Mouse (Mus musculus) lung, embryonic 15.5 days (tissue): ENCODE data around the gene Vezt. TPM values are rescaled to one million over a fixed set of nuclear protein-coding genes. Genes with fewer than 3 reads are reported as not detected.
A peak's percentile ranks its signal among the peaks of the same experiment; 100 is the strongest.

ENCODE experiments used
- ATAC-seq: fragments of 200-750 bp; cut with Nextera tagmentation; 2 replicates; pipeline ENCODE4 v1.8.0; 2017; ENCODE audit warnings: moderate number of reproducible peaks, borderline replicate concordance; ENCODE audit not compliant: low FRiP score, low TSS enrichment; ENCODE audit errors: extremely low read depth
- H3K27ac ChIP-seq: fragments of 300-500 bp; sonication (generic); 2 replicates; pipeline ENCODE4 v1.5.1; 2015; ENCODE audit warnings: moderate library complexity, mild to moderate bottlenecking, inconsistent platforms
- H3K27me3 ChIP-seq: fragments of 300-500 bp; sonication (generic); 2 replicates; pipeline ENCODE4 v1.6.1; 2015; ENCODE audit warnings: inconsistent platforms
- H3K36me3 ChIP-seq: fragments of 300-500 bp; sonication (generic); 2 replicates; pipeline ENCODE4 v1.6.1; 2015; ENCODE audit warnings: inconsistent platforms
- H3K4me1 ChIP-seq: fragments of 300-500 bp; sonication (generic); 2 replicates; pipeline ENCODE4 v1.6.1; 2015; ENCODE audit warnings: inconsistent platforms
- H3K4me2 ChIP-seq: fragments of 300-500 bp; sonication (generic); 2 replicates; pipeline ENCODE4 v1.6.1; 2015; ENCODE audit warnings: inconsistent platforms, mild to moderate bottlenecking, moderate library complexity
- H3K4me3 ChIP-seq: fragments of 300-500 bp; sonication (generic); 2 replicates; pipeline ENCODE4 v1.5.1; 2015; ENCODE audit warnings: mild to moderate bottlenecking, inconsistent platforms
- H3K9ac ChIP-seq: fragments of 300-500 bp; sonication (generic); 2 replicates; pipeline ENCODE4 v1.6.1; 2015; ENCODE audit warnings: inconsistent platforms
- H3K9me3 ChIP-seq: fragments of 300-500 bp; sonication (generic); 2 replicates; pipeline ENCODE4 v1.6.1; 2016; ENCODE audit warnings: inconsistent platforms
- whole genome bisulfite sequencing: fragments of 180-500 bp; shearing (Covaris S2); methylation state at CpG from one replicate; pipeline ENCODE4 v1.1.7; 2015; 5-methylcytosine and 5-hydroxymethylcytosine counted together
- polyA plus RNA-seq: library from polyadenylated mRNA; unstranded; fragments of >200 nt; fragmentation: Nextera tagmentation; extraction: Ambion mirVana; gene quantifications from 2 replicates; pipeline ENCODE4 v1.2.1, GENCODE M21; 2015

The Vezt gene
- polyA plus RNA-seq, 1 experiment from 2014 or later = 27.8 TPM

DNA sequence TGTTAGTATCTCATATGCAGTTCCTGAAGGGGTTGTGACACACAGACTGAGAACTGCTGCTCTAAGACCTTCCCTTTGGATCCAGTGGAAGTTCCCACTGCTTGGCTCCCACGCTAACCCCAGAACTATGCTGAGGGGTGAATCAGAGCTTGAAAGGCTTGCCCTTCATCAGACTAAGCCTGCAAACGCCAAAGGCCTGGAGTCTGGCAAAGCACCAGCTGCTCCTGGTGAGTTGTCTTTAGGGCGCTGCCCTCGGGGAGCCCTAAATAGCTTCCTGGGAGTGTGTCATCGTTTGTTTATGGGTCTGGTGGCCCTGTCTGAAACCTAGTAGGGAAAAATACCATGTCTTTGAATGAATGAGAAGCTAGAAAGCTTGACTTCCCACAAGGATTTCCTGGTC, 91.4 kb downstream of the Vezt start:
- Histone ChIP-seq H3K9me3 (no peaks in the 10 kb centered on the region), H3K4me1 (peaks cover 12% of the 10 kb centered on the region; the same call in 1 of the 2 replicates), H3K9ac (no peak overlapping the region), H3K4me2 (no peak overlapping the region), H3K36me3 (no peaks in the 10 kb centered on the region), H3K27ac (no peak overlapping the region), H3K4me3 (no peak overlapping the region), H3K27me3 (no peaks in the 10 kb centered on the region)
- WGBS = 41% methylated on average over 5 of the region's 5 CpGs
- ATAC-seq = no peak

DNA sequence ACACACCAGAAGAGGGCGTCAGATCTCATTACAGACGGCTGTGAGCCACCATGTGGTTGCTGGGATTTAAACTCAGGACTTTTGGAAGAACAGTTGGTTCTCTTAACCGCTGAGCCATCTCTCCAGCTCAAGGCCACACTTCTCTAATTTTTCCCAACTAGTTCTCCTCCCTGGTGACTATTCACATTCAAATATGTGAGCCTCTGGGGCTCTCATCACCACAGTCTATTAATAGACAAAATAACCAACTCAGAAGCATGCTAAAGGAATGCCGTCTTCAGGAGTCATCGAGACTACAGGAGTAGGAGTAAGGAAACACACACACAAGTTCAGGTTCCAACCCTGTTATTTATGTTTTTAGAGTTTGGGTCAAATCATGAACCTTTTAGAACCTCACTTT, 95.3 kb downstream of the Vezt start:
- ATAC-seq = no peak
- H3K4me3 ChIP-seq = no peak overlapping the region
- H3K4me2 ChIP-seq = no peak overlapping the region
- WGBS = 79% methylated on average over 5 of the region's 5 CpGs
- H3K36me3 ChIP-seq = no peaks in the 10 kb centered on the region
- H3K4me1 ChIP-seq = peaks cover 3% of the 10 kb centered on the region; the same call in 1 of the 2 replicates
- H3K9ac ChIP-seq = no peak overlapping the region
- no peak overlapping the region for H3K27ac ChIP-seq
- H3K27me3 ChIP-seq = no peaks in the 10 kb centered on the region
- no peaks in the 10 kb centered on the region for H3K9me3 ChIP-seq

DNA sequence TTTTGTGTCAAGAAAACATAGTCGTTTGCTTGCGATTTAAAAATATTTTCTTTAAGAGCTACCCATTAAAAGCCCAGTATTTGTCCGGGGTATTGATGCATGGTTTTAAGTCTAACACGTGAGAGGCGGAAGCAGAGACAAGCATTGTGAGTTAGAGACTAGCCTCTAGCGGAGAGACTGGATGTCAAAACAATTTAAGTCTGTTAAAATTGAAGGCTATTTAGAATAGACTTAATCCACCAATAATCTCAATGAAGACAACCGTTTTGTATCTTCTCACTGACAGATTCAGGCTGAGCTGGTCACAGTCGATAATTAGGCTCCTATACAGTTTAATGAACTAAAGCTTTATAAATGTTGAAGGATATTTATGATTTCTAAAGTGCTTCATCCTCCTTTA, 95.9 kb downstream of the Vezt start:
- Histone ChIP-seq H3K4me3 (no peak overlapping the region), H3K4me2 (no peak overlapping the region), H3K9me3 (no peaks in the 10 kb centered on the region), H3K27ac (no peak overlapping the region), H3K27me3 (no peaks in the 10 kb centered on the region), H3K36me3 (no peaks in the 10 kb centered on the region), H3K4me1 (no peaks in the 10 kb centered on the region), H3K9ac (no peak overlapping the region)
- WGBS = 86% methylated on average over 8 of the region's 8 CpGs
- no peak for ATAC-seq

DNA sequence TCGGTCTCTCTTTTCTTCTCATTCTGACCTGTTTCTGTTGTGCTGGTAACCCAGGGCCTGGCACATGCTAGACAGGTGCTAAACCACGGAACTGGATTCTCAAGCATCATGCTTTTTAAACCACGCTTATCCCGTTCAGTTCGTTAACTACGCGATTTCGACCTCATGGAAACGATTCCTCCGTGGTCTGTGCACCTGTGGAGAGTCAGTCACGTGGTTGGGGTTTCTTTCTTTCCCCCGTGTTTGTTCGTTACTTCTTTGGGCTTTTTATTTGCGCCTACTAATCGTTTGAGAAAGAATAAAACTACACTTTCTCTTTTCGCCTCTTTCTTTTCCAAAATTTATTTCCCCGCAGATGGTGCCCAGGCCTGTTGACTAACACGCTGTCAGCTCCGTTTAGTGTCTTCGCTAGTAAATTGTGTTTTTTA, 96.8 kb downstream of the Vezt start:
- Histone ChIP-seq H3K4me1 (peaks cover 4% of the 10 kb centered on the region), H3K36me3 (no peaks in the 10 kb centered on the region), H3K4me2 (no peak overlapping the region), H3K4me3 (no peak overlapping the region), H3K27me3 (no peaks in the 10 kb centered on the region), H3K9ac (no peak overlapping the region), H3K9me3 (no peaks in the 10 kb centered on the region), H3K27ac (no peak overlapping the region)
- WGBS = 83% methylated on average over 20 of the region's 20 CpGs
- ATAC-seq = no peak

DNA sequence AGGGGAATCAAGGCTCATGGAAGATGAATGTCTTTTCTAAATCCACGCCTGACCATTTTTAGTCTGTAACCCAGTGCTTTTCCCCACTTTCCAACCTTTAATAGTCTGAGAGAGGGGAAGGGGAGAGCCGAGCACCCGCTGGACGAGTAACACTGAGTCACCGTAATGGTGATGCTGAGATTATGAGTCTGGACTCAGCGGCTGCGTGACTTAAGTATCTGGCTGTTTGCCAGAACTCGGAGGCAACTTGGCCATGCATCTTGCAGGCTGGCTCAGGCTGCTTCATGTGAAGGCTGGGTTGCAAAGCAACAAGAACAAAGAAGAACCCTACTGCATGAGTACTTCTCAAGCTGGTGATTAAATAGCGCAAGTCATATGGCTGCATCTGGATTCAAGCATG, 101.6 kb downstream of the Vezt start:
- Histone ChIP-seq H3K27me3 (no peaks in the 10 kb centered on the region), H3K36me3 (no peaks in the 10 kb centered on the region), H3K4me1 (peaks cover 13% of the 10 kb centered on the region), H3K27ac (peak overlapping the region; percentile 9; the same call in 1 of the 2 replicates), H3K9ac (no peak overlapping the region), H3K9me3 (no peaks in the 10 kb centered on the region), H3K4me2 (peak overlapping the region; percentile 9; the same call in 1 of the 2 replicates), H3K4me3 (no peak overlapping the region)
- peak; percentile 91 for ATAC-seq
- WGBS = 13% methylated on average over 9 of the region's 9 CpGs

DNA sequence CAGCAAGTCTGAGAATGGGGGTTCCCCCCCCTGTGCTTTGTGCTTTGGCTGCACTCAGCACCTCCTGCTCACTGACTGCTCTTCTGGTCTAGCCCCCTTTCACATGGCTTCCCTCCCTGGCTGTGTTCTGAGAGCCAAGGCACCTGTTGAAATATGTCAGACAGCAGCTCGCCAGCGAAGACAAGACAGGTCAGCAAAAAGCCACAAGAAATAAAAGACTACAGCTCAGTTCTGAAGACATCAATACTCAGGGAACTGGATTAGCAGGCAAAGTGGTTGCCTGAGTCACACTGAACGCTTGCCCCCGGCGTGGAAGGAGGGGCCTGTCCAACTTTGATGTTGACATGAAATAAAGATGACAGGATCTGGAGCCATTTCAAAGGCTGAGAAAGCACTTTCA, 102.8 kb downstream of the Vezt start:
- Histone ChIP-seq H3K9me3 (no peaks in the 10 kb centered on the region), H3K4me1 (peaks cover 13% of the 10 kb centered on the region), H3K27ac (no peak overlapping the region), H3K27me3 (no peaks in the 10 kb centered on the region), H3K4me2 (no peak overlapping the region), H3K4me3 (no peak overlapping the region), H3K36me3 (no peaks in the 10 kb centered on the region), H3K9ac (no peak overlapping the region)
- ATAC-seq = no peak
- WGBS = 44% methylated on average over 5 of the region's 5 CpGs

DNA sequence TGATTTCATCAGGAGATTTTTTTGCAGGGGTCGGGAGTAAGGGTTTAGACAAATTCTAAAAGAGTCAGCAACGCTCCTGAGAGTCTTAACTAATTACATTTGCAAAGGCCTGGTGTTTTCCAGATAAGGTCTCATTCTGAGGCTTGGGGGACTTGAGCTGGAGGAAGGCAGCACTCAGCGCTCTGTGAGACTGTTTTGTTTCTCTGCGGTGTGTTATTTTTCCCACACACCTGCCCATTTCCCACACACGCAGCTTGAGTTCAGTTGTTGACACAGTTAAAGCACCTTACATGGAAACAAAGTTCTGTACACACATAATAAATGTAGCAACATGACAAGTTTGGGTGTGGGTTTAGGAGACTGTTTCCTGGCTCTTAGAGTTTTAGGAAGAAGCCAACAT, 103.6 kb downstream of the Vezt start:
- ATAC-seq = no peak
- H3K9ac ChIP-seq = no peak overlapping the region
- no peak overlapping the region for H3K4me3 ChIP-seq
- H3K4me1 ChIP-seq = peaks cover 13% of the 10 kb centered on the region
- no peaks in the 10 kb centered on the region for H3K36me3 ChIP-seq
- 62% methylated on average over 5 of the region's 5 CpGs for WGBS
- H3K9me3 ChIP-seq = no peaks in the 10 kb centered on the region
- H3K27ac ChIP-seq = no peak overlapping the region
- no peaks in the 10 kb centered on the region for H3K27me3 ChIP-seq
- no peak overlapping the region for H3K4me2 ChIP-seq

DNA sequence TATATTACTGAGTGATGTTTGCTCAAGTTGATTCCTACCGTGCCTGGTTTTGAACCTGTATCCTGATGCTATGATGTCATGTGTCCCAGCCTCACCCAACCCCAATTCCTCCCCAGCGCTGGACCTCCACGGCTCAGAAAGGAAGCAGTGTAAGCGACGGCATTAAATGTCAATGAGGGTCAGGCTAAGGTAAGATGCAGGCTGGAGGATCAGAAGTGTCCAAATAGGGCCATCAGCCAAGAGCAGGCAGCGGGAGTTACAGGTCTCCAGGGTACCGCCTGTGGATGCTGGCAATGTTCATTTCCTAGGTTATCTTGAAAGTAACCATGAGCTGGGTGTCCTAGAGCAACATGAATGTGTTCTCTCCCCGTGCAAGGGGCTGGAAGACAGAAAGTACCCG, 104.2 kb downstream of the Vezt start:
- Histone ChIP-seq H3K27ac (no peak overlapping the region), H3K36me3 (no peaks in the 10 kb centered on the region), H3K4me1 (peaks cover 13% of the 10 kb centered on the region), H3K4me2 (no peak overlapping the region), H3K9ac (no peak overlapping the region), H3K27me3 (no peaks in the 10 kb centered on the region), H3K9me3 (no peaks in the 10 kb centered on the region), H3K4me3 (no peak overlapping the region)
- 72% methylated on average over 9 of the region's 9 CpGs for WGBS
- no peak for ATAC-seq

DNA sequence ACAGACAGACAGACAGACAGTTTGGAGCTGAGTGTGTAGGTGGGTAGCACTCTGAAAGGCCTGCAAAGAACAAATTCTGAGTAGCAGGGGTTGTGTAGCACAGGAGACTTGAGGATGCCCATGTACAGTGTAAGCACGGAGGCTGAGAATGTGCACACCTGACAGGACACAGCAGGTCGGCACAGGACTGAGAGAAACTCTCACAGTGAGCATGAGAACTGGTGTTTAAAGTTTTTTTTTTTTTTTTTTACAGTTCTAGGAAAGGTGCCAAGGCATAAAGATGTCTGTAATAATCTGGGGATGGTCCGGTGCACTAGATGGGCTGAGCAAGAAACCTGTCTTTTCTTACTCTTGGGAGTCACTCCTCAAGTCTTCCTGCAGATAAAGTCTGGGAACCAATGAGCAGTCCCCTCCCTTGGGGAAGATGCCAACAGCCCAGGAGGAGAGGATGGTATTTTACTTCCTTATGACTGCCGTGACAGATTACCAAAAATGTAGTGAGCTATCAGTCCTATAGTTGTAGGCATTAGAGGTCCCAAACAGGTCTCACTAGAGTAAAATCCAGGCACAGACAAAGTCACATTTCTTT, 105.3 kb downstream of the Vezt start:
- no peak for ATAC-seq
- H3K9me3 ChIP-seq = no peaks in the 10 kb centered on the region
- H3K4me3 ChIP-seq = no peak overlapping the region
- no peak overlapping the region for H3K27ac ChIP-seq
- peaks cover 13% of the 10 kb centered on the region for H3K4me1 ChIP-seq
- 52% methylated on average over 4 of the region's 4 CpGs for WGBS
- no peak overlapping the region for H3K9ac ChIP-seq
- no peak overlapping the region for H3K4me2 ChIP-seq
- H3K27me3 ChIP-seq = no peaks in the 10 kb centered on the region
- no peaks in the 10 kb centered on the region for H3K36me3 ChIP-seq

DNA sequence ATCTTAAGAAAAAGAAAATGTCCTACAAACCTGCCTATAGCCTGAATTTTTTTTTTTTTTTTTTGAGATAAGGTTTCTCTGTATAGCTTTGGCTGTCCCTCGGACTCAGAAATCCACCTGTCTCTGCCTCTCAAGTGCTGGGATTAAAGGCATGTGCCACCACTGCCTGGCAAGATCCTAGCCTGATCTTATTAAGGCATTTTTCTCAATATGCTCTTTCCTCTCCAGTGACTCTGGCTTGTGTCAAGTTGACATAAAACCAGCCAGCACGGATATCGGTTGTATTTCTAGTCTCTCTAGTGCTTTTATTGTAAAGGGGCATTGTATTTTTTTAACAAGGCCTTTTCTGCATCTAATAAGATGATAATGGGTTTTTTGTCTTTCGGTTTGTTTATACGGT, 111.0 kb downstream of the Vezt start:
- Histone ChIP-seq H3K4me3 (no peak overlapping the region), H3K4me2 (no peak overlapping the region), H3K4me1 (0 out of 2 replicates have a peak, but pooled peaks cover 2% of the 10 kb centered on the region), H3K27me3 (no peaks in the 10 kb centered on the region), H3K36me3 (no peaks in the 10 kb centered on the region), H3K9ac (no peak overlapping the region), H3K9me3 (no peaks in the 10 kb centered on the region), H3K27ac (no peak overlapping the region)
- ATAC-seq = no peak
- WGBS = 82% methylated on average over 5 of the region's 5 CpGs

DNA sequence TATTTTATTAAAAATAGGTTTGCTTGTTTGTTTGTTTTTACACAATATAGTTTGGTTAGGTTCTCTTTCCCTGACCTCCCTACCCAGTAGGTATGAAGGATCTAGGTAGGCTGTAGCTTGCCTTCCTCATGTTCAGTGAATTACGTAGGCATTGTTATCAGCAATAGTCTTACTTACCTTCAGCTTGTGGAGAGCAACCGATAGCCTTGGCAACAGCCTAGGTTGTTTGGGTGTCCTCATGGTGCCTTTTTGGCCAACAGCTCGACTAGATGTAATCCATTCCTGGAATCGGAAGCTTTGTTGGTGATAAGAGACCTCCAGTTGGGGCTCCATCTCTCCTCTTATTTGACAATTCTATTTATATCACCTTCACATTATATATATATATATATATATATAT, 114.5 kb downstream of the Vezt start:
- no peaks in the 10 kb centered on the region for H3K9me3 ChIP-seq
- peaks cover 15% of the 10 kb centered on the region for H3K4me1 ChIP-seq
- H3K27me3 ChIP-seq = no peaks in the 10 kb centered on the region
- no peak overlapping the region for H3K4me2 ChIP-seq
- no peaks in the 10 kb centered on the region for H3K36me3 ChIP-seq
- H3K4me3 ChIP-seq = no peak overlapping the region
- H3K9ac ChIP-seq = no peak overlapping the region
- no peak for ATAC-seq
- WGBS = 82% methylated on average over 4 of the region's 4 CpGs
- no peak overlapping the region for H3K27ac ChIP-seq

DNA sequence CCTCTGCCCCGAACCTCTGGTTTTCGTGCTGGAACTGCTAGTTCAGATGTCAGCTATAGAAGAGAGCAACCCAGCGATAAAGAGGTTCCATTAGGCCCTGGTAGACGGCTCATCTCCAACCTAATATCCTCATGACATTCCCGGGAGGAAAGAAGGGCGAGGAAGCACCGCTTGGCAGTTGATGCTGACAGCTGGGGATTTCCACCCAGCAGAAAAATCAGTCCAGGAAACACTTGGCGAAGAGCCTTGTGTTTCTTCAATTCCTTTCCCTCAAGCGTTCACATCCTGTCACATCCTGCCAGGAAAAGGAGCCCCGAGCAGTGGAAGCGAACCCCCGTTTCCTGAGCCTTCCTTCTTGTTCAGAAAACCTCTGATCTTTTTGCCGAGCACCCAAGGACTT, 116.4 kb downstream of the Vezt start:
- 0 out of 2 replicates have a peak, but pooled peaks have one; percentile 27 for ATAC-seq
- Histone ChIP-seq H3K4me1 (peaks cover 15% of the 10 kb centered on the region), H3K27ac (peak overlapping the region; percentile 85), H3K4me3 (no peak overlapping the region), H3K4me2 (peak overlapping the region; percentile 39), H3K36me3 (no peaks in the 10 kb centered on the region), H3K9ac (no peak overlapping the region), H3K9me3 (no peaks in the 10 kb centered on the region), H3K27me3 (no peaks in the 10 kb centered on the region)
- 37% methylated on average over 13 of the region's 13 CpGs for WGBS

DNA sequence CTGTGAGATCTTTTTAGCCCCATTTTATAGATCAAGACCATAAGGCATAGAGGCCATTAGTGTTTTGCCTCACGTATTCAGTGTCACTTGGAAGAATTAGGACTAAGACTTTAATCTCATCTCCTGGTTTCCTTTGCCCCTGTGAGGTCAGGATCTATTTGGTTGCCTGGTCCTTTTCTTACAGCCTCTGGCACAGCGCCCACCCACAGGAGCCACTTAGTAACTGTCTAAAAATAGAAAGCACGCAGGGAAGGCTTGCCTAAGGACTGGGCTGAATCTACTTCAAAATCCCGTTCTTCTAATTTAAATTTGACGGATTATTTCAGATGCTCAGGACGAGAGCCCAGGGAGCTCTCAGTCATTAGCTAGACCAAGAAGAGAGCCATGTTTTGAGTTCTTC, 116.9 kb downstream of the Vezt start:
- peaks cover 15% of the 10 kb centered on the region for H3K4me1 ChIP-seq
- no peaks in the 10 kb centered on the region for H3K9me3 ChIP-seq
- H3K27ac ChIP-seq = peak overlapping the region; percentile 85
- H3K36me3 ChIP-seq = no peaks in the 10 kb centered on the region
- no peak for ATAC-seq
- peak overlapping the region; percentile 39 for H3K4me2 ChIP-seq
- WGBS = 28% methylated on average over 6 of the region's 6 CpGs
- H3K27me3 ChIP-seq = no peaks in the 10 kb centered on the region
- H3K4me3 ChIP-seq = no peak overlapping the region
- H3K9ac ChIP-seq = no peak overlapping the region
